Mouse (Mus musculus) small intestine, adult 2 months (tissue): ENCODE measurements around the gene Cfap298.

Source experiments
- CTCF ChIP-seq: fragments of 200-500 bp; IDR thresholded peaks from 2 replicates; pipeline ENCODE4 v1.5.1; 2012; ENCODE audit warnings: low read depth, mild to moderate bottlenecking, control low read depth, inconsistent platforms, low read length, moderate library complexity, mixed read lengths; ENCODE audit not compliant: insufficient replicate concordance, insufficient read length; ENCODE audit errors: extremely low read depth
- POLR2A ChIP-seq: fragments of 200-500 bp; IDR thresholded peaks from 2 replicates; pipeline ENCODE4 v1.6.1; 2012; ENCODE audit warnings: low read depth, mild to moderate bottlenecking, control low read depth, inconsistent platforms, low read length, moderate library complexity

- TF ChIP-seq CTCF = no peak
- no peak for TF ChIP-seq POLR2A
Measured at GRCm38 (mm10) chr16:90946977-90947376, 12.1 kb upstream of the Cfap298 start.
